Mouse (Mus musculus): ENCODE measurements around the gene Gm21958. TPM values are rescaled to one million over a fixed set of nuclear protein-coding genes. Genes with fewer than 3 reads are reported as not detected.
"Not testable (repeated sequence)": the region's sequence is repeated elsewhere in the genome, so short reads cannot be mapped to it uniquely, and the experiment has no call there.

Gene Gm21958
- total and polyA plus RNA-seq, 2 experiments from 2014 or later: 0.25 TPM; not detected in 1

- no peak overlapping the region for H3K27ac ChIP-seq (ENCODE audit: low read depth, low read length)
- H3K4me3 ChIP-seq (ENCODE audit: low read depth, low read length): no peak overlapping the region
- H3K36me3 ChIP-seq (ENCODE audit: insufficient read depth): peaks cover 75% of the 10 kb centered on the region
- H3K4me1 ChIP-seq (ENCODE audit: insufficient read depth): no peaks in the 10 kb centered on the region
- H3K4me2 ChIP-seq (ENCODE audit: low read depth): no peak overlapping the region
- no peak overlapping the region for H3K9ac ChIP-seq
- 85% methylated on average over 2 of the region's 2 CpGs for whole genome bisulfite sequencing
- no peak for DNase-seq
- TF ChIP-seq CTCF (IDR thresholded peaks at IDR 0.05; ENCODE audit: low read depth): no peak
- H3K27me3 ChIP-seq (ENCODE audit: insufficient read depth, low read length): no peaks in the 10 kb centered on the region
- ATAC-seq: no peak
- H3K9me3 ChIP-seq (ENCODE audit: low read length): no peaks in the 10 kb centered on the region
Measured at GRCm38 (mm10) chr3:54725344-54725743, 11.2 kb upstream of the Gm21958 start.

- WGBS: 91% methylated on average over 10 of the region's 10 CpGs
Measured at GRCm38 (mm10) chr3:54723741-54724500, 9.8 kb upstream of the Gm21958 start.

DNA sequence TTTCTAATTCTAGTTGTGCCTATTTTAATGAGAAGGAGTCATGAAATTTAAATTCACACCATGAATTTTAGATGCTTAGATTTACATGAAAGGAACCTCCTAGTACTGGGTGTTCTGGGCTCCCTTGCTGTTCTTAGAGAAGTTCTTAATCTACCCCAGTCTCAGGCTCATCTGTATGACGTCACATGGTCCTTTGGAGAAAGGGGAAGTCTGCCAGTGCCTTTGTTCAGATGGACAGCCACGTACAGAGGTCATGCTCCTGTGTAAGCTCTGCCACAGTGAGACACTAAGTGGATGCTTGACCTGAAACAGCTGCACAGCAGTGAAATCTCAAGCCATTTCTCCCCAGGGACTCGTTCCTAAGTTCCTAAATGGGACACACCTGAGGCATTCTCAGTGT lies 4.8 kb upstream of the Gm21958 start:
- ATAC-seq (no peak), DNase-seq (no peak)
- Histone ChIP-seq H3K4me2 (ENCODE audit: low read depth) (no peak overlapping the region), H3K4me3 (ENCODE audit: low read depth, low read length) (no peak overlapping the region), H3K4me1 (ENCODE audit: insufficient read depth) (no peaks in the 10 kb centered on the region), H3K27me3 (ENCODE audit: insufficient read depth, low read length) (no peaks in the 10 kb centered on the region), H3K27ac (ENCODE audit: low read depth, low read length) (no peak overlapping the region), H3K36me3 (ENCODE audit: insufficient read depth) (peaks cover 75% of the 10 kb centered on the region), H3K9me3 (ENCODE audit: low read length) (no peaks in the 10 kb centered on the region), H3K9ac (no peak overlapping the region)
- no peak for TF ChIP-seq CTCF (IDR thresholded peaks at IDR 0.05; ENCODE audit: low read depth)
- WGBS: 75% methylated on average over 3 of the region's 3 CpGs

More at GRCm38 (mm10) chr3:54723741-54724500, 9.8 kb upstream of the Gm21958 start:
- TF ChIP-seq CTCF (IDR thresholded peaks at IDR 0.05; ENCODE audit: low read depth): no peak
- Histone ChIP-seq H3K4me2 (ENCODE audit: low read depth) (no peak overlapping the region), H3K4me3 (ENCODE audit: low read depth, low read length) (no peak overlapping the region), H3K9ac (no peak overlapping the region), H3K36me3 (ENCODE audit: insufficient read depth) (peaks cover 65% of the 10 kb centered on the region), H3K9me3 (ENCODE audit: low read length) (no peaks in the 10 kb centered on the region), H3K27ac (ENCODE audit: low read depth, low read length) (no peak overlapping the region), H3K27me3 (ENCODE audit: insufficient read depth, low read length) (no peaks in the 10 kb centered on the region), H3K4me1 (ENCODE audit: insufficient read depth) (no peaks in the 10 kb centered on the region)
- DNase-seq (no peak), ATAC-seq (no peak)

DNA sequence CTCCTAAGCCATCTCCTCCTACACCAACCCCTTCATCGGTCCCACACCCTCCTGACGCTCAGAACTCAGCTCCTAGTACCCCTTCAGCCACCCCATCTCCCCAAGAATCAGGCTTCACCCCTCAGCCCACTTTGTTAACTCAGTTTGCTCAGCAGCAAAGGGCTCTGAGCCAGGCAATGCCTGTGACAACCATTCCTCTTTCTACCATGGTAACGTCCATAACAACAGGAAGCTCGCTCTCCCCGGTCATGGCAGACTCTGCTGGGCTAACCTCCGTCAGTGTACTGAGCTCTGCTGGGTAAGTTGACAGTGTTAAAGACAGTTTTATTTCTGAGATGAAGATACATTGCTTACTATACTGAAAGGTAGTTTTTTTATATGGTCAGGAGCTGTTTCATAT lies 3.2 kb upstream of the Gm21958 start:
- ATAC-seq: no peak
- no peaks in the 10 kb centered on the region for H3K4me1 ChIP-seq (ENCODE audit: insufficient read depth)
- no peak for TF ChIP-seq CTCF (IDR thresholded peaks at IDR 0.05; ENCODE audit: low read depth)
- no peaks in the 10 kb centered on the region for H3K27me3 ChIP-seq (ENCODE audit: insufficient read depth, low read length)
- H3K36me3 ChIP-seq (ENCODE audit: insufficient read depth): peaks cover 68% of the 10 kb centered on the region
- H3K27ac ChIP-seq (ENCODE audit: low read depth, low read length): no peak overlapping the region
- WGBS: 78% methylated on average over 6 of the region's 6 CpGs
- H3K4me3 ChIP-seq (ENCODE audit: low read depth, low read length): no peak overlapping the region
- no peaks in the 10 kb centered on the region for H3K9me3 ChIP-seq (ENCODE audit: low read length)
- DNase-seq: no peak
- no peak overlapping the region for H3K9ac ChIP-seq
- no peak overlapping the region for H3K4me2 ChIP-seq (ENCODE audit: low read depth)

DNA sequence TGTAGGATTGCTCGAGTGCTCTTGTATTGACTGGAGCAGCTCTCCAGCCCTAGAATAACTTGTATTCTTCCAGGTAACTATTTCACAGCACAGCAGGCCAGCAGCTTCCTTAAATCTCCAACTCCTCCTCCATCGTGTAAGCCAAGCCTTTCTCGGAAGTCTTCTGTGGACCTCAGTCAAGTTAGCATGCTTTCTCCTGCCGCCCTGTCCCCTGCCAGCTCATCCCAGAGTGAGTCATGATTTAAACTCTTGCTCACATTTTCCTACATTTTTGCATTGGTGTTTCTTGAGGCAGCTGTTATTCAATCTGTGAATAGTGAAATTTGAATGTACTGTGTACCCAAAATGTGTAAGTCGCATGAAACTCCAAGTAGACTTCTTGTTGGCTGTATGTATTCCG lies 1.3 kb upstream of the Gm21958 start:
- no peak overlapping the region for H3K27ac ChIP-seq (ENCODE audit: low read depth, low read length)
- H3K9me3 ChIP-seq (ENCODE audit: low read length): no peaks in the 10 kb centered on the region
- no peak overlapping the region for H3K4me3 ChIP-seq (ENCODE audit: low read depth, low read length)
- WGBS: 91% methylated on average over 6 of the region's 6 CpGs
- H3K9ac ChIP-seq: no peak overlapping the region
- no peaks in the 10 kb centered on the region for H3K27me3 ChIP-seq (ENCODE audit: insufficient read depth, low read length)
- H3K36me3 ChIP-seq (ENCODE audit: insufficient read depth): peaks cover 61% of the 10 kb centered on the region
- no peak overlapping the region for H3K4me2 ChIP-seq (ENCODE audit: low read depth)
- TF ChIP-seq CTCF (IDR thresholded peaks at IDR 0.05; ENCODE audit: low read depth): no peak
- ATAC-seq (no peak), DNase-seq (no peak)
- H3K4me1 ChIP-seq (ENCODE audit: insufficient read depth): no peaks in the 10 kb centered on the region

DNA sequence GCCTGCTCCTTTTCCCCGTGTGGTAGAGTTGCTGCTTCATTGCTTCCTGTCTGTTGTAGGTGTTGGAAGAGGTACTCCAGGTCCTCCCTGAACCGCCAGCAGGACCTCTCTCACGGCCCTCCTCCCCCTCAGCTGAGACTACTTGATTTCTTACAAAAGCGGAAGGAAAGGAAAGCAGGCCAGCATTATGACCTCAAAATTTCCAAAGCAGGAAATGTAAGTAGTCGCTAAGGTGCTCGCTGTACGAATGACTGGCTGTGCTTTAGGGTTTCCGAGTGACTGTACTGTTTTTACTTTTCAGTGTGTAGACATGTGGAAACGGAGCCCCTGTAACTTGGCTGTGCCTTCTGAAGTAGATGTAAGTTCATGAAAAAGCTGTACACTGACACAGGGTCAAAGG lies 5.2 kb downstream of the Gm21958 start:
- Histone ChIP-seq H3K27ac (ENCODE audit: low read depth, low read length) (no peak overlapping the region), H3K27me3 (ENCODE audit: insufficient read depth, low read length) (no peaks in the 10 kb centered on the region), H3K4me2 (ENCODE audit: low read depth) (no peak overlapping the region), H3K9ac (no peak overlapping the region), H3K36me3 (ENCODE audit: insufficient read depth) (peaks cover 68% of the 10 kb centered on the region), H3K4me1 (ENCODE audit: insufficient read depth) (no peaks in the 10 kb centered on the region), H3K9me3 (ENCODE audit: low read length) (no peaks in the 10 kb centered on the region), H3K4me3 (ENCODE audit: low read depth, low read length) (no peak overlapping the region)
- no peak for ATAC-seq
- TF ChIP-seq CTCF (IDR thresholded peaks at IDR 0.05; ENCODE audit: low read depth): no peak
- 87% methylated on average over 9 of the region's 9 CpGs for WGBS
- DNase-seq: no peak

- DNase-seq; H3K4me2 ChIP-seq (ENCODE audit: low read depth); H3K9ac ChIP-seq; H3K4me1 ChIP-seq (ENCODE audit: insufficient read depth); H3K27me3 ChIP-seq (ENCODE audit: insufficient read depth, low read length); H3K4me3 ChIP-seq (ENCODE audit: low read depth, low read length); ATAC-seq; H3K27ac ChIP-seq (ENCODE audit: low read depth, low read length); H3K9me3 ChIP-seq (ENCODE audit: low read length): not testable (repeated sequence)
- 97% methylated on average over 8 of the region's 8 CpGs for WGBS
- peaks cover 51% of the 10 kb centered on the region for H3K36me3 ChIP-seq (ENCODE audit: insufficient read depth)
Measured at GRCm38 (mm10) chr3:54704106-54704505, 10.0 kb downstream of the Gm21958 start.
